ENCODE assay signal across 18 mouse cellular contexts in genomic region chr2:23008256-23008655, GRCm38 (mm10).
"Had no signal": no experiment of that assay in that cellular context is flagged by ENCODE, and none has a peak within 500 bp of the region (broad histone marks: within the 10 kb centered on the region; RNA-seq: fewer than 3 reads in every experiment).

No protein-coding gene starts in this region.

- H3K9ac ChIP-seq: limb, embryonic 13.5 days; liver, embryonic 12.5 days; liver, embryonic 15.5 days; stomach, embryonic 15.5 days had no signal

- H3K4me1 ChIP-seq: limb, embryonic 10.5 days; limb, embryonic 13.5 days; stomach, embryonic 15.5 days had no signal

- H3K36me3 ChIP-seq: stomach, embryonic 15.5 days had no signal

- H3K27ac ChIP-seq: kidney, postnatal 0 days; limb, embryonic 10.5 days; limb, embryonic 13.5 days; liver, embryonic 12.5 days; liver, embryonic 15.5 days; macrophage; stomach, embryonic 15.5 days had no signal

- ATAC-seq: intestine, postnatal 0 days; liver, embryonic 12.5 days had no signal

- H3K4me2 ChIP-seq: limb, embryonic 13.5 days; liver, embryonic 12.5 days; liver, embryonic 15.5 days; midbrain, embryonic 11.5 days; stomach, embryonic 15.5 days had no signal

- H3K4me3 ChIP-seq: limb, embryonic 10.5 days; limb, embryonic 13.5 days; liver, embryonic 12.5 days; liver, embryonic 15.5 days; megakaryocyte, embryonic 14.5 days; stomach, embryonic 15.5 days had no signal

- DNase-seq: kidney, adult 2 months; kidney, postnatal 25 days; liver; lung, adult 18-20 months; midbrain, embryonic 14.5 days; right cerebral cortex, postnatal 25 days; spleen, adult 18-20 months; thymus, postnatal 25 days had no signal

- H3K9me3 ChIP-seq: limb, embryonic 10.5 days; limb, embryonic 13.5 days; liver, embryonic 12.5 days; liver, embryonic 15.5 days; megakaryocyte, embryonic 14.5 days; stomach, embryonic 15.5 days had no signal

- H3K27me3 ChIP-seq: limb, embryonic 13.5 days; liver, embryonic 12.5 days; liver, embryonic 15.5 days; megakaryocyte, embryonic 14.5 days; stomach, embryonic 15.5 days had no signal
